Mouse (Mus musculus): ENCODE results near the gene Rfx1. TPM values are rescaled to one million over a fixed set of nuclear protein-coding genes. Genes with fewer than 3 reads are reported as not detected.

Gene Rfx1
- total and polyA plus RNA-seq, 3 experiments: 8.8 to 11.0 (median 9.5) TPM

DNA sequence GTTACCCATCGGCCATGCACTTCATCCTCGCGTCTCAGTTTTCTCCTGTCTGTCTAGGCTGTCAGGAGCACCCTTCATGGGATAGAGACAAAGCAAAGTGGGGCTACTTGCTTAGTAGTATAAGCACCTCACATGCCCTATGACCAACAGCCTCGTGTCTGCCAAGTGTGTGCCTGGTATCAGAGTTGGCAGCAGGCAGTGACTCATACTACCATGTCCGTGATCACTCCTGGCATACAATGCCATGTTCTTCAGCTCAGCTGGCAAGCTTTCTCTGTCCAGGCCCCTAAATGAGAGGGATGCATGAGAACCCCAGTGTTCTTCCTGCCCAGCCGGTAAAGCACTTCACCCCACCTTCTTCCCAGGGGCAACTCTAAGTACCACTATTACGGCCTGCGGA, 24.0 kb downstream of the Rfx1 start:
- H3K4me3 ChIP-seq: no peak overlapping the region
- H3K4me1 ChIP-seq (ENCODE audit: control insufficient read depth, insufficient read depth, low read length): peaks cover 2% of the 10 kb centered on the region; the same call in 1 of the 2 replicates
- H3K79me2 ChIP-seq (replicated peaks; ENCODE audit: control insufficient read depth, insufficient read depth, low read length): no peaks in the 10 kb centered on the region
- no peaks in the 10 kb centered on the region for H3K36me3 ChIP-seq (ENCODE audit: control insufficient read depth, insufficient read depth, low read length)
- H3K27me3 ChIP-seq (ENCODE audit: control insufficient read depth, insufficient read depth, low read length): no peaks in the 10 kb centered on the region
- intact Hi-C loops (cut with DNase I): no loop called here
- TF ChIP-seq EP300 (IDR thresholded peaks at IDR 0.05; ENCODE audit: insufficient read depth, low read depth, low read length): peak; percentile 76; the same call in 1 of the 2 replicates
- no peak for TF ChIP-seq CTCF (IDR thresholded peaks at IDR 0.05)
- H3K27ac ChIP-seq: no peak overlapping the region
- 64% methylated on average over 8 of the region's 8 CpGs for WGBS
- H3K9ac ChIP-seq (ENCODE audit: low read depth, low read length): no peak overlapping the region
- peak in 1 of 2 experiments; percentile 59 for DNase-seq

DNA sequence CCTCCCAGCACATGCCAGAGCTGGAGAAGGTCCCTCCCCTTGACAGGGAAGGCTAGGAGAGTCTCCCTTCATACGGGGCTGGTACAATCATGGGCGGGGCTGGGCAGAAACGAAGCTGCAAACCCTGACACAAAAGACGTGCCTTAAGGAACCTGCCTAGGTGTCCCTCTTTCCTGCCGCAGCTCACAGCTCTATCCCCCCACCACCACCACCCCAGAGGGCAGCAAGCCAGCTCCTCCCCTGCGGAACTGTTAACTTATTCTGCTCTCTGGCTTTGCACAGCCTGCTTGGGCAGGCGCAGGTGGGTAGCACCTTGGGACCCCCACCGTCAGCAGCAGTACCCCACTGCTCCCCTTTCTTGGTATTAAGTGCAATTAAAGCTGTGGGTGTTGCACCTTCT, 29.4 kb downstream of the Rfx1 start:
- no peak for TF ChIP-seq EP300 (IDR thresholded peaks at IDR 0.05; ENCODE audit: insufficient read depth, low read depth, low read length)
- no peak for TF ChIP-seq CTCF (IDR thresholded peaks at IDR 0.05)
- no peak for TF ChIP-seq POLR2A (IDR thresholded peaks at IDR 0.05; ENCODE audit: insufficient read depth, low read depth, low read length)
- no peaks in the 10 kb centered on the region for H3K36me3 ChIP-seq (ENCODE audit: control insufficient read depth, insufficient read depth, low read length)
- no peak for DNase-seq
- H3K27ac ChIP-seq: no peak overlapping the region
- H3K79me2 ChIP-seq (replicated peaks; ENCODE audit: control insufficient read depth, insufficient read depth, low read length): no peaks in the 10 kb centered on the region
- H3K4me1 ChIP-seq (ENCODE audit: control insufficient read depth, insufficient read depth, low read length): no peaks in the 10 kb centered on the region
- H3K4me3 ChIP-seq: no peak overlapping the region
- H3K9ac ChIP-seq (ENCODE audit: low read depth, low read length): no peak overlapping the region
- WGBS: 74% methylated on average over 8 of the region's 8 CpGs
- intact Hi-C loops (cut with DNase I): no loop called here
- H3K27me3 ChIP-seq (ENCODE audit: control insufficient read depth, insufficient read depth, low read length): no peaks in the 10 kb centered on the region

DNA sequence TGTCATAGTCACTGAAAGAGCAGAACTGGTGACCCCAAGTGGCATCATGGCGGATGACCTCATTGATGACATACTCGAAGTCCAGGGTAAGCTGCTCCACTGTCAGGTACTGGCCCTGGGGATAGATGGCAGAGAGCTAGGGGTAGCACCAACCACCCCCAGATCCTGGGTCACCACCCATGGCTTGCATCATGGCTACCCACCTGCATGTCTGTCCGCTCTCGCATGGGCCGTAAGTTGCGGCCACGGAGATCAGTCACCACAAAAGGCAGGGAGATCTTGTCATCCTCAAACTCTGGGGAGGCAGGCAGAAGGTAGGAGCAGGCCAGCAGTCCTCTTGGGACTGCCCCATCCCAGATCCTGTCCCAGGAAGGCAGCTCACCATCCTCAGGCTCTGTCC, 31.7 kb downstream of the Rfx1 start:
- H3K4me1 ChIP-seq (ENCODE audit: control insufficient read depth, insufficient read depth, low read length): no peaks in the 10 kb centered on the region
- intact Hi-C loops (cut with DNase I): no loop called here
- WGBS: 90% methylated on average over 7 of the region's 7 CpGs
- no peaks in the 10 kb centered on the region; the same call in 1 of the 2 replicates for H3K79me2 ChIP-seq (replicated peaks; ENCODE audit: control insufficient read depth, insufficient read depth, low read length)
- no peaks in the 10 kb centered on the region for H3K27me3 ChIP-seq (ENCODE audit: control insufficient read depth, insufficient read depth, low read length)
- no peak overlapping the region for H3K4me3 ChIP-seq
- no peak overlapping the region for H3K27ac ChIP-seq
- TF ChIP-seq POLR2A (IDR thresholded peaks at IDR 0.05; ENCODE audit: insufficient read depth, low read depth, low read length): no peak
- H3K36me3 ChIP-seq (ENCODE audit: control insufficient read depth, insufficient read depth, low read length): no peaks in the 10 kb centered on the region
- no peak overlapping the region for H3K9ac ChIP-seq (ENCODE audit: low read depth, low read length)
- no peak for DNase-seq

DNA sequence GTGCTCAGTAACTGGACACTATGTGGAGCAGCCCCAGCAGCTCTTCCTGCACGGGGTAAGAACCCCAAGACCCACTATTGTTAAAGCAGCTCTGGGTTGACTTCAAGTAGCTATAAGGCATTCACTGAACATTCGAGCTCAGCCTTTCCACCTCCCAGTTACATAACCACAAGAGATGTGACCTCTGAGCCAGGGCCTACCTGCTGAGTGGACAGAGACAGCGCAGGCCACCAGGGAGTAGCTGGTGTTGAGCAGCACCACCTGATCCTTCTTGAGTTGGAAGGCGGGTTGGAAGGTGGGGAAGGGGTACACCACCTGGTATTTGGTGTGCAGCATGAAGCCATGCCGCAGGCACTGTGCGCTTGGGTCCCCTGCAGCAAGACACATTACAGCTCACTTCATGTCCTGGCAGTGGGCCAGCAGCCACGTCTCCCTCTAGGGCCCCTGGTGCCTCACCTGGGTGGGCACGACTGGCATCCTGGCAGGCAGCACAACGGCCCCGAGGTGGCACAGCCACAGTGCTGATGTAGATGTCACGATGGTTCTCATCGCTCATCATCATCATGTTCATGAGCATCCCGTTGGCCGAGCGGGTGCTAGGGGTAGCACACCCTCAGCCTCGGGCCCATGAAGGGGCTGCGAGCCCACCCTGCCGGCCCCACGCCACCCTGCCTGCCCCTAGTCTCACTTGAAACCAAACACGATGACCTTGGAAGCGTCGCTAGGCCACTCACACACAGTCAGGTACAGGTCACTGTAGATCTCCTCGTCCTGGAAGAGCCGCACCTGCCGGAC, 35.0 kb downstream of the Rfx1 start:
- no peak for DNase-seq
- H3K79me2 ChIP-seq (replicated peaks; ENCODE audit: control insufficient read depth, insufficient read depth, low read length): peaks cover 1% of the 10 kb centered on the region; the same call in 1 of the 2 replicates
- 92% methylated on average over 25 of the region's 25 CpGs for WGBS
- peaks cover 5% of the 10 kb centered on the region for H3K4me1 ChIP-seq (ENCODE audit: control insufficient read depth, insufficient read depth, low read length)
- H3K27ac ChIP-seq: no peak overlapping the region
- H3K4me3 ChIP-seq: no peak overlapping the region
- H3K27me3 ChIP-seq (ENCODE audit: control insufficient read depth, insufficient read depth, low read length): no peaks in the 10 kb centered on the region
- intact Hi-C loops (cut with DNase I): no loop called here
- H3K36me3 ChIP-seq (ENCODE audit: control insufficient read depth, insufficient read depth, low read length): no peaks in the 10 kb centered on the region
- TF ChIP-seq EP300 (IDR thresholded peaks at IDR 0.05; ENCODE audit: insufficient read depth, low read depth, low read length) (no peak), POLR2A (IDR thresholded peaks at IDR 0.05; ENCODE audit: insufficient read depth, low read depth, low read length) (no peak), CTCF (IDR thresholded peaks at IDR 0.05) (no peak)
- H3K9ac ChIP-seq (ENCODE audit: low read depth, low read length): no peak overlapping the region

DNA sequence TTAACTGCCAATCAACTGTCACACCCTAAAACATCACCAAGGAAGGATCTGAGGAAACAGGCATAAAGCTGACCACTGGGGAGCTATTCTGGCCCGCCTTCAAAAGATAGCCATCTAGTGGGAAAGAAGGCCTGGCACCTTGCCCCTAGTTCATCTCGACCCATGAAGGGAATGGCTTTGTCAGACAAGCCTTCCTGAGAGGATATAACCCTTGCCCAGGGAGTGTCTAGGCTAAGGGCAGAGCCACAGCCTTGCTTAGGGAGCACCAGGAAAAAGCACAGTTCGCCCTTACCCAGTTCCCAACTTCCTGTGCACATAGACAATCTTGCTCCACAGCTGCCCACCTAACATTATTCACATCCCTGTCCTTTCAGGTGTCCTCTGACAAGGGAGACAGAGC, 37.0 kb downstream of the Rfx1 start:
- H3K27ac ChIP-seq: no peak overlapping the region
- TF ChIP-seq CTCF (IDR thresholded peaks at IDR 0.05) (no peak), EP300 (IDR thresholded peaks at IDR 0.05; ENCODE audit: insufficient read depth, low read depth, low read length) (no peak), POLR2A (IDR thresholded peaks at IDR 0.05; ENCODE audit: insufficient read depth, low read depth, low read length) (no peak)
- 20% methylated on average over 3 of the region's 3 CpGs for WGBS
- intact Hi-C loops (cut with DNase I): loop anchor here (1.0 kb wide), 1 partner anchor 60 kb away; no protein-coding TSS in a partner anchor
- peak overlapping the region; percentile 21; the same call in 1 of the 2 replicates for H3K9ac ChIP-seq (ENCODE audit: low read depth, low read length)
- H3K4me3 ChIP-seq: no peak overlapping the region
- peaks cover 5% of the 10 kb centered on the region for H3K4me1 ChIP-seq (ENCODE audit: control insufficient read depth, insufficient read depth, low read length)
- peak in 1 of 2 experiments; percentile 5 for DNase-seq
- H3K27me3 ChIP-seq (ENCODE audit: control insufficient read depth, insufficient read depth, low read length): no peaks in the 10 kb centered on the region
- H3K79me2 ChIP-seq (replicated peaks; ENCODE audit: control insufficient read depth, insufficient read depth, low read length): peaks cover 1% of the 10 kb centered on the region; the same call in 1 of the 2 replicates
- H3K36me3 ChIP-seq (ENCODE audit: control insufficient read depth, insufficient read depth, low read length): no peaks in the 10 kb centered on the region

DNA sequence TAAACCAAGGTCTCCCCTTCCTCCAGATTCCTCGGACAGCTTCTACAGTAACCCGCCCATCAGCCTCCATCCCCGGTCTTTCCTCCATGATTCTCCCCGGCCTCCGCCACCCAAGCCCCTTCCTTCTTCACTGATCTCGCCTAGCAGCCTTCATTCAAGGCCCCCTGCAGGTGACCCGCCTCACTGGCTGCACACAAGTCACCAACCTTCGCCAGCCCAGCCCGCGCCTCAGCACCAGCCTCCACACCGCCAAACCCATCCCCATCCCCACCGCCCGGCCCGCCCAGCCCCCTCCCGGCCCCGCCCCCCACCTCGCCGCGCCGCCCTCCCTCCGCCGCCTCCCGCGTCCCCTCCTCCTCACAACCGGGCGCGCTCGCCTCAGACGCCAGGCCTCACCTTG, 37.6 kb downstream of the Rfx1 start:
- DNase-seq: no peak
- WGBS: 1% methylated on average over 25 of the region's 29 CpGs
- H3K36me3 ChIP-seq (ENCODE audit: control insufficient read depth, insufficient read depth, low read length): no peaks in the 10 kb centered on the region
- H3K27ac ChIP-seq: peak overlapping the region; percentile 88
- intact Hi-C loops (cut with DNase I): loop anchor here (1.0 to 2.0 kb wide), 2 partner anchors 35 to 43 kb away; partner anchors contain the start of gene Cc2d1a
- peaks cover 5% of the 10 kb centered on the region for H3K4me1 ChIP-seq (ENCODE audit: control insufficient read depth, insufficient read depth, low read length)
- H3K27me3 ChIP-seq (ENCODE audit: control insufficient read depth, insufficient read depth, low read length): no peaks in the 10 kb centered on the region
- H3K4me3 ChIP-seq: peak overlapping the region; percentile 72
- H3K9ac ChIP-seq (ENCODE audit: low read depth, low read length): peak overlapping the region; percentile 59
- H3K79me2 ChIP-seq (replicated peaks; ENCODE audit: control insufficient read depth, insufficient read depth, low read length): peaks cover 1% of the 10 kb centered on the region; the same call in 1 of the 2 replicates
- peak; percentile 55 for TF ChIP-seq CTCF (IDR thresholded peaks at IDR 0.05)
- TF ChIP-seq EP300 (IDR thresholded peaks at IDR 0.05; ENCODE audit: insufficient read depth, low read depth, low read length): no peak

All from heart, adult 2 months (tissue).